Mouse (Mus musculus) hematopoietic stem cell, adult 5-6 weeks (primary cell): Measurements from ENCODE around the gene Vmn2r-ps159. TPM values are rescaled to one million over a fixed set of nuclear protein-coding genes. Genes with fewer than 3 reads are reported as not detected.
A peak's percentile ranks its signal among the peaks of the same experiment; 100 is the strongest.
"Not testable (repeated sequence)": the region's sequence is repeated elsewhere in the genome, so short reads cannot be mapped to it uniquely, and the experiment has no call there.

Experiments
- ATAC-seq, 2 experiments: fragments of 125-278 bp in 1 of 2; replicated peaks in 1 of 2; 2 replicates each; pipeline ENCODE4 v1.8.0; 2016 to 2017; ENCODE audit warnings: inconsistent platforms in 2 of 2, mild to moderate bottlenecking in 2 of 2, moderate number of reproducible peaks in 2 of 2, low read depth in 1 of 2, moderate TSS enrichment in 1 of 2; ENCODE audit not compliant: low FRiP score in 2 of 2, poor library complexity in 2 of 2, severe bottlenecking in 2 of 2, insufficient read depth in 1 of 2, low TSS enrichment in 1 of 2
- total RNA-seq: library from RNA; stranded (forward); fragments of 172-1452, 232-1000 nt; gene quantifications from 2 replicates; pipeline ENCODE4 v1.2.3, GENCODE M21; 2017

Gene Vmn2r-ps159
- total RNA-seq: not detected in 2 replicates

DNA sequence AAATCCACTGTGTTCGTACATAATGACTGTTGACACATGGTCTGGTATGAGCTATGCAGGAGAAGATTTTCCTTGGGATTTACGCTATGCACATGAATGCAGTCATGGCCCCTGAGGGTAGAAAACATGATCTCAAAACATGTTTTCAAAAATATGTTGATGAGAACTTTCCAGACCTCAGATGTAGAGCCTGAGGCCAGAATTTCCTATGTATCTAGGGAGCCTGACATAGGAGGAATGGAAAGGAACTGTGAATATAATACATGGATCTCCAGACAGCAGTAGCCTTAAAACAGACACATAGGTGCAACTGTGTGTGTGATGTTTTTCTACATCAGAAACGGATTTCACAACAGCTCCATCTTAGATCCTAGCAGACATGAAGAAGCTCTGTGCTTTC lies at the start of gene Vmn2r-ps159:
TSS of gene Vmn2r-ps159 (plus strand) at position 301 of the 400 bp plus-strand sequence.
- not testable (repeated sequence) for ATAC-seq

DNA sequence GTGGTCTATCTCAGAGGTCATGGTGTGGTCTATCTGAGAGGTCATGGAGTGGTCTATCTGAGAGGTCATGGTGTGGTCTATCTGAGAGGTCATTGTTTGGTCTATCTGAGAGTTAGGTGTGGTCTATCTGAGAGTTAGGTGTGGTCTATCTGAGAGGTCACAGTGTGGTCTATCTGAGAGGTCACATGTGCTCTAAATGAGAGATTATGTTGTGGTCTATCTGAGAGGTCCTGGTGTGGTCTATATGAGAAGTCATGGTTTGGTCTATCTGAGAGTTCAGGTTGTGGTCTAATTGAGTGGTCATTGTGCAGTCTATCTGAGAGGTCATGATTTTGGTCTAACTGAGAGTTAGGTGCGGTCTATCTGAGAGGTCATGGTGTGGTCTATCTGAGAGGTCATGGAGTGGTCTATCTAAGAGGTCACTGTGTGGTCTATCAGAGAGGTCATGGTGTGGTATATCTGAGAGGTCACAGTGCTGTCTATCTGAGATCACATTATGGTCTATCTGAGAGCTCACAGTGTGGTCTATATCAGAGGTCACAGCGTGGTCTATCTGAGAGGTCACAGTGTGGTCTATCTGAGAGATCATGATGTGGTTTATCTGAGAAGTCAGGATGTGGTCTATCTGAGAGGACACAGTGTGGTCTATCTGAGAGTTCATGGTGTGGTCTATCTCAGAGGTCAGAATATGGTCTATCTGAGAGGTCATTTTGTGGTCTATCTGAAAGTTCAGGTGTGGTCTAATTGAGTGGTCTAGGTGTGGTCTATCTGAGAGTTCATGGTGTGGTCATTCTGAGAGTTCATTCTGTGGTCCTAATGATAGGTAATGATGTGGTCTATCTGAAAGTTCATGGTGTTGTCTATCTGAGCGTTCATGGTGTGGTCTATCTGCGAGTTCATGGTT lies 10.9 kb downstream of the Vmn2r-ps159 start:
- peak in 1 of 2 experiments; percentile 59; a peak in 2 of 4 replicates for ATAC-seq

DNA sequence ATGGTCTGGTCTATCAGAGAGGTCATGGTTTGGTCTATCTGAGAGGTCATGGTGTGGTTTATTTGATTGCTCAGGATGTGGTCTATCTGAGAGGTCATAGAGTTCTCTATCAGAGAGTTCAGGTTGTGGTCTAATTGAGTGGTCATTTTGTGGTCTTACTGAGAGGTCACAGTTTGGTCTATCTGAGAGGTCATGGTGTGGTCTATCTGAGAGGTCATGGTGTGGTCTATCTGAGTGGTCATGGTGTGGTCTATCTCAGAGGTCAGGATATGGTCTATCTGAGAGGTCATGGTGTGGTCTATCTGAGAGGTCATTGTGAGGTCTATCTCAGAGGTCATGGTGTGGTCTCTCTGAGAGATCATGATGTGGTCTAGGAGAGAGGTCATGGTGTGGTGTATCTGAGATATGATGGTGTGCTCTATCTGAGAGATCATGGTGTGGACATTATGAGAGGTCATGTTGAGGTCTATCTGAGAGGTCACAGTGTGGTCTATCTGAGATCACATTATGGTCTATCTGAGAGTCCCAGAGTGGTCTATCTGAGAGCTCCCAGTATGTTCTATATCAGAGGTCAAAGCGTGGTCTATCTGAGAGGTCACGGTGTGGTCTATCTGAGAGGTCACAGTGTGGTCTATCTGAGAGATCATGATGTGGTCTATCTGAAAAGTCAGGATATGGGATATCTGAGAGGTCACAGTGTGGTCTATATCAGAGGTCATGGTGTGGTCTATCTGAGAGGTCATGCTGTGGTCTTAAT lies 11.8 kb downstream of the Vmn2r-ps159 start:
- peak; percentile 43 to 61; a peak in 2 of 4 replicates for ATAC-seq

DNA sequence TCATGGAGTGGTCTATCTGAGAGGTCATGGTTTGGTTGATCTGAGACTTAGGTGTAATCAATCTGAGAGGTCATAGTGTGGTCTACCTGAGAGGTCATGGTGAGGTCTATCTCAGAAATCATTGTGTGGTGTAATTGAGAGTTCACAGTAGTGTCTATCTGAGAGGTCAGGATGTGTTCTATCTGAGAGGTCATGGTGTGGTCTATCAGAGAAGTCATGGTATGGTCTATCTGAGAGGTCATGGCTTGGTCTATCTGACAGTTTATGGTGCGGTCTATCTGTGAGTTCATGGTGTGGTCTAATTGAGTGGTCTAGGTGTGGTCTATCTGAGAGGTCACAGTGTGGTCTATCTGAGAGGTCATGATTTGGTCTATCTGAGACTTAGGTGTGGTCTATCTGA lies 12.4 kb downstream of the Vmn2r-ps159 start:
- ATAC-seq: peak in 1 of 2 experiments; percentile 27; a peak in 1 of 4 replicates

DNA sequence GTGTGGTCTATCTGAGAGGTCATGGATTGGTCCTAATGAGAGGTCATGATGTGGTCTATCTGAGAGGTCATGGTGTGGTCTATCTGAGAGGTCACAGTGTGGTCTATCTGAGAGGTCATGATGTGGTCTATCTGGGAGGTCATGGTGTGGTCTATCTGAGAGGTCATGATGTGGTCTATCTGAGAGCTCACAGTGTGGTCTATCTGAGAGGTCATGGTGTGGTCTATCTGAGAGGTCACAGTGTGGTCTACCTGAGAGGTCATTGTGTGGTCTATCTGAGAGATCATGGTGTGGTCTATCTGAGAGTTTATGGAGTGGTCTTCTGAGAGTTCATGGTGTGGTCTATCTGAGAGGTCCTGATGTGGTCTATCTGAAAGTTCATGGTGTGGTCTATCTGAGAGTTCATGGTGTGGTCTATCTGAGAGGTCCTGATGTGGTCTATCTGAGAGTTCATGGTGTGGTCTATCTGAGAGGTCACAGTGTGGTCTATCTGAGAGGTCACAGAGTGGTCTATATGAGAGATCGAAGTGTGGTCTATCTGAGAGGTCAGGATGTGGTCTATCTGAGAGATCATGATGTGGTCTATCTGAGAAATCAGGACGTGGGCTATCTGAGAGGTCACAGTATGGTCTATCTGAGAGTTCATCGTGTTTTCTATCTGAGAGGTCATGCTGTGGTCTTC lies 26.0 kb downstream of the Vmn2r-ps159 start:
- peak; percentile 36 to 53; a peak in 3 of 4 replicates for ATAC-seq

Other genes with a start within 250 kb of the Vmn2r-ps159 start
- 35.2 and 42.8 TPM in 2 replicates for gene 9430015G10Rik, start 221.1 kb upstream of the Vmn2r-ps159 start, total RNA-seq
- not detected in 2 replicates for gene Rnf223, start 200.6 kb upstream of the Vmn2r-ps159 start, total RNA-seq
- 2.1 and 5.2 TPM in 2 replicates for gene Agrn, start 133.6 kb upstream of the Vmn2r-ps159 start, total RNA-seq
- 4.3 and 6.7 TPM in 2 replicates for gene Isg15, start 130.3 kb upstream of the Vmn2r-ps159 start, total RNA-seq
- gene AW011738, start 127.8 kb upstream of the Vmn2r-ps159 start, total RNA-seq: 1.9 and 2.6 TPM in 2 replicates
- not detected in 2 replicates for gene Perm1, start 115.2 kb upstream of the Vmn2r-ps159 start, total RNA-seq
- gene Plekhn1, start 96.2 kb upstream of the Vmn2r-ps159 start, total RNA-seq: 19.0 and 29.3 TPM in 2 replicates
- gene Noc2l, start 95.1 kb upstream of the Vmn2r-ps159 start, total RNA-seq: 125 and 131 TPM in 2 replicates
- gene Samd11, start 75.4 kb upstream of the Vmn2r-ps159 start, total RNA-seq: 0.30 and 0.63 TPM in 2 replicates